Mouse (Mus musculus): ENCODE results near the gene Ap1g2. TPM values are rescaled to one million over a fixed set of nuclear protein-coding genes. Genes with fewer than 3 reads are reported as not detected.

Gene Ap1g2
- total RNA-seq, 2 experiments from 2014 or later = 23.5 to 27.2 TPM

GRCm38 (mm10) chr14:55113975-55114645 is 7.7 kb upstream of the Ap1g2 start:
- DNase-seq = peak in 1 of 2 experiments; percentile 51

- no peak for DNase-seq
Observed at GRCm38 (mm10) chr14:55113351-55113974, 7.1 kb upstream of the Ap1g2 start.

- no peak for DNase-seq
Observed at GRCm38 (mm10) chr14:55111720-55112119, 5.3 kb upstream of the Ap1g2 start.

GRCm38 (mm10) chr14:55110076-55110475 is 3.7 kb upstream of the Ap1g2 start:
- DNase-seq = no peak

- DNase-seq = no peak
Observed at GRCm38 (mm10) chr14:55109048-55109873, 2.9 kb upstream of the Ap1g2 start.

GRCm38 (mm10) chr14:55108202-55108870 is 1.9 kb upstream of the Ap1g2 start:
- DNase-seq = no peak

GRCm38 (mm10) chr14:55106990-55107389 is 597 bp upstream of the Ap1g2 start:
- DNase-seq = no peak

- DNase-seq = no peak
Observed at GRCm38 (mm10) chr14:55105386-55105785, 1.0 kb downstream of the Ap1g2 start.

GRCm38 (mm10) chr14:55104365-55104764 is 2.0 kb downstream of the Ap1g2 start:
- DNase-seq = no peak

GRCm38 (mm10) chr14:55102253-55102785 is 4.1 kb downstream of the Ap1g2 start:
- DNase-seq = no peak

GRCm38 (mm10) chr14:55101592-55101991 is 4.8 kb downstream of the Ap1g2 start:
- peak; percentile 46 to 61 for DNase-seq

- DNase-seq = peak in 1 of 2 experiments; percentile 56
Observed at GRCm38 (mm10) chr14:55098067-55098466, 8.3 kb downstream of the Ap1g2 start.

GRCm38 (mm10) chr14:55097646-55098045 is 8.7 kb downstream of the Ap1g2 start:
- DNase-seq = no peak

- DNase-seq = no peak
Observed at GRCm38 (mm10) chr14:55096573-55097087, 9.8 kb downstream of the Ap1g2 start.

- no peak for DNase-seq
Observed at GRCm38 (mm10) chr14:55095671-55096070, 10.7 kb downstream of the Ap1g2 start.

- no peak for DNase-seq
Observed at GRCm38 (mm10) chr14:55095263-55095662, 11.1 kb downstream of the Ap1g2 start.

GRCm38 (mm10) chr14:55094704-55095231 is 11.6 kb downstream of the Ap1g2 start, which contains the start of gene Thtpa:
TSS of gene Thtpa (plus strand) at chr14:55094784.
- DNase-seq = peak; percentile 85 to 88

GRCm38 (mm10) chr14:55093927-55094326 is 12.5 kb downstream of the Ap1g2 start:
- DNase-seq = no peak

- DNase-seq = peak; percentile 96
Observed at GRCm38 (mm10) chr14:55092011-55092577, 14.3 kb downstream of the Ap1g2 start, which contains the start of gene Zfhx2. TSS of gene Zfhx2 (minus strand) at chr14:55092324.

GRCm38 (mm10) chr14:55091209-55091865 is 15.1 kb downstream of the Ap1g2 start:
- DNase-seq = peak; percentile 48
